Mouse (Mus musculus) myocyte (in vitro differentiated cells): ENCODE data around the gene Asf1b.

Experiments
- CEBPB ChIP-seq: IDR thresholded peaks from 2 replicates; pipeline ENCODE4 v1.6.1; 2011; ENCODE audit warnings: mild to moderate bottlenecking, moderate library complexity; ENCODE audit not compliant: poor library complexity, insufficient read depth, severe bottlenecking
- E2F4 ChIP-seq: IDR thresholded peaks from one replicate; pipeline ENCODE4 v1.6.1; 2011; ENCODE audit warnings: mild to moderate bottlenecking, control low read depth, moderate library complexity; ENCODE audit not compliant: insufficient read depth
- MAX ChIP-seq: IDR thresholded peaks from one replicate; pipeline ENCODE4 v1.6.1; 2011; ENCODE audit warnings: low read depth, mild to moderate bottlenecking, control low read depth
- MYOD1 ChIP-seq, 3 experiments: IDR thresholded peaks; one replicate each; pipeline ENCODE4 v1.6.1; 2011; ENCODE audit warnings: control low read depth in 2 of 3, low read depth in 2 of 3, mild to moderate bottlenecking in 2 of 3, moderate library complexity in 1 of 3; ENCODE audit not compliant: insufficient read length in 2 of 3, control insufficient read depth in 1 of 3
- MYOG ChIP-seq, 3 experiments: IDR thresholded peaks; one replicate each; pipeline ENCODE4 v1.6.1; 2011; ENCODE audit warnings: control low read depth in 2 of 3, low read depth in 2 of 3, mild to moderate bottlenecking in 2 of 3; ENCODE audit not compliant: insufficient read length in 2 of 3, control insufficient read depth in 1 of 3, insufficient read depth in 1 of 3
- POLR2A ChIP-seq: IDR thresholded peaks from one replicate; pipeline ENCODE4 v1.6.1; 2011; ENCODE audit warnings: low read depth, mild to moderate bottlenecking, control low read depth, moderate library complexity; ENCODE audit not compliant: insufficient read length
- POLR2AphosphoS2 ChIP-seq: IDR thresholded peaks from one replicate; pipeline ENCODE4 v1.6.1; 2011; ENCODE audit warnings: low read depth, control low read depth; ENCODE audit not compliant: insufficient read length
- TCF3 ChIP-seq: IDR thresholded peaks from one replicate; pipeline ENCODE4 v1.6.1; 2011; ENCODE audit warnings: low read depth, control low read depth; ENCODE audit not compliant: insufficient read length

DNA sequence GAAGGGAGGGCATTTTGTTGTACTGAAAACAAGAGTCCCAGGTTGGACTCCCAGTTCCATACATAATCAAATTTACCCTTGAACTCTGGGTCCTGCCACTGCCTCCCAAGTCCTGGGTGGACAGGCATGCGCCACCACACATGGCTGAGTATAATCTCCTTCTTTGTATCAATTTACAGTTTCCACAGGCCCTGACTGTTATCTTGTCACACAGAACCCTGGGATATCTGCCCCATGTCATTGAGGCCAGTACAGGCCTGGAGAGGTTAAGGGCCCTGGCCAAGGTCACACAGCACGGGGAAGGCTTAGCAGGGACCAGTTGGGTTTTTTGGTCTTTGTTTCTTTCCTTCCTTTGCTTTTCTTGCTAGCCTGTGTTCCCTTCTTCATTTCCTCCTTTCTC lies 37.2 kb downstream of the Asf1b start:
- TF ChIP-seq MYOD1 (IDR thresholded peaks at IDR 0.05; ENCODE audit: control insufficient read depth in 1 of 3, insufficient read length in 2 of 3, low read depth in 2 of 3) (no peak), TCF3 (no peak), MAX (no peak), POLR2A (no peak), POLR2AphosphoS2 (no peak), MYOG (IDR thresholded peaks at IDR 0.05; ENCODE audit: control insufficient read depth in 1 of 3, insufficient read depth in 1 of 3, insufficient read length in 2 of 3, low read depth in 2 of 3) (no peak), E2F4 (no peak), CEBPB (no peak)
